Mouse (Mus musculus): ENCODE measurements around the gene Blm.

DNA sequence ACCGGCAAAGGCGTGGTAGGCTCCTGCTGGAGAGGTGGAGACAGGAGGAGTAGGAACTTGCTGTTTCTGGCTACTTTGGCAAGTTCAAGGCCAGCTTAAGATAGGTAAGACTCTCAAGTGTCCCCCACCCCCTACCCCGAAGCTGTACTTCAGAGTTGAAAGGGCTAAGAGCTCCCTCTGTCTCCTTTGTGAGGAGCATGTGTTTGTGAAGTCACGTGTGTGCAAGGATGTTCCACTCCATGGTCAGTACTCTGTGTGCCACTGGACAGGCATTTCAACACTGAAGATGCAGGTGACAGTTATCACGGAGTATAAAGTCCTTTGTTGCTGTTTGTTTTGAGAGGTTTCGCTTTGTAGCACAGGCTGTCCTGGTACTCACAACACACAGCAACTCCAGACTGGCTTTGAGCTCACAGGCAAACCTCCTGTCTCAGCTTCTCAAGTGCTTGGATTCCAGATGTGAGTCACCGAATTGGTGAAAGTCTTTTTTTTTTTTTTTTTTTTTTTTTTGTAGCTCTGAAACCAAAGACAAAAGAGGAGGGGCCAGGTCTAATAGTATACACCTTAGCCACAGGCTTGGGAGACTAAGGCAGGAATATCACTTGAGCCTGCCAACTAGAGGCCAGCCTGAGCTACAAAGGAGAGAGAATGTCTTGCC is 88.6 kb downstream of the Blm start:
- TF ChIP-seq POLR2A (IDR thresholded peaks at IDR 0.05; ENCODE audit: low read depth, low read length) (no peak), CTCF (IDR thresholded peaks at IDR 0.05; ENCODE audit: extremely low read depth, insufficient read depth, insufficient read length, insufficient replicate concordance) (no peak)
